ENCODE assay signal across 31 mouse cellular contexts in the genomic region with DNA sequence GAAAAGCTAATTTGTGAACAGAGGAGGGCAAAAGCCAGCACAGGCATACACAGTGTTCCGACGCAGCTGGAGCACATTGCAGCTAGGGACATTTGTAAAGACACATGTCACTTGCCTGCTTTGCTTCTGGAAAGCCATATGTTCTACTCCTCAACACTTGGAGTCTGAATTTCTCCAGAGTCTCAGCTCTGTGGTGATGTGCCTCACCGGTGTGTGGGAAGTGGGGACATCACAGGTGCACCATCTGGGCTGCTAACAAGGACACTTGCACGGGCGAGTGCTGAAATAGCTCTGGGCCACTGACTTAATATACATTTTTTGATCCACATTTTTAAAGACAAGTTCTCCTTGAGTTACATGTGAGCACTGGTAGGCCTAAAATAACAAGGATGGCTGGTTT.
DNase-seq lines count a peak whose midpoint lies in the region; TF ChIP-seq lines count a peak whose summit lies in the region.
"Had no signal": no experiment of that assay in that cellular context is flagged by ENCODE, and none has a peak within 500 bp of the region (broad histone marks: within the 10 kb centered on the region; RNA-seq: fewer than 3 reads in every experiment).

No protein-coding gene starts in this region.

- TF ChIP-seq POLR2A in lung, adult 2 months (IDR thresholded peaks at IDR 0.05; ENCODE audit: borderline replicate concordance, extremely low read depth, low read depth, low read length): no peak

- no peak for TF ChIP-seq CTCF in lung, adult 2 months (IDR thresholded peaks at IDR 0.05; ENCODE audit: insufficient read depth, low read length)

- no peak overlapping the region for H3K4me3 ChIP-seq in lung, adult 2 months (replicated peaks; ENCODE audit: extremely low read depth, low read depth, low read length)
- H3K4me3 ChIP-seq: embryonic facial prominence, embryonic 13.5 days; erythroblast, embryonic 14.5 days; hindbrain, embryonic 10.5 days; hindbrain, embryonic 15.5 days; kidney, embryonic 15.5 days; limb, embryonic 10.5 days; limb, embryonic 15.5 days; liver, embryonic 13.5 days; midbrain, embryonic 13.5 days; neural tube, embryonic 13.5 days; stomach, embryonic 15.5 days had no signal

- peak; percentile 46 to 69 for DNase-seq in frontal cortex, postnatal 36 days (ENCODE audit: low spot score in 2 of 2)
- DNase-seq in frontal cortex, postnatal 25 days (ENCODE audit: low spot score in 2 of 2): no peak
- peak; percentile 71 for DNase-seq in right cerebral cortex, adult 18-20 months
- DNase-seq in right cerebral cortex, postnatal 14 days: no peak
- DNase-seq in left cerebral cortex, adult 9 months (ENCODE audit: low spot score in 2 of 2): peak; percentile 42 to 71
- peak; percentile 58 to 69 for DNase-seq in right cerebral cortex, postnatal 36 days (ENCODE audit: low spot score in 2 of 2)
- no peak for DNase-seq in lung, adult 2 months
- DNase-seq: adrenal gland, postnatal 14 days; cerebellum, adult 11-12 months; cerebellum, adult 9-11 months; embryo, embryonic 11 days; forebrain, postnatal 0 days; gastrocnemius, postnatal 10 days; heart, postnatal 14 days; kidney, adult 11 months; kidney, postnatal 25 days; liver, embryonic 13.5 days; lung, adult 18-20 months; lung, postnatal 10 days; thymus, adult 18-20 months; thymus, postnatal 25 days had no signal

- WGBS in lung, adult 2 months: 86% methylated on average over 5 of the region's 5 CpGs

- H3K4me1 ChIP-seq in lung, adult 2 months (ENCODE audit: control insufficient read depth, insufficient read depth, low read length): no peaks in the 10 kb centered on the region
- H3K4me1 ChIP-seq: embryonic facial prominence, embryonic 13.5 days; hindbrain, embryonic 10.5 days; hindbrain, embryonic 15.5 days; kidney, embryonic 15.5 days; limb, embryonic 10.5 days; limb, embryonic 15.5 days; liver, embryonic 13.5 days; midbrain, embryonic 13.5 days; neural tube, embryonic 13.5 days; stomach, embryonic 15.5 days had no signal

Comparison
In these comparisons a context has a peak if more than half of its experiments do, and no peak if none do; other contexts are left out.
1. DNase-seq: peak in frontal cortex, postnatal 36 days (2 of 2), right cerebral cortex, adult 18-20 months (single experiment), left cerebral cortex, adult 9 months (2 of 2) and right cerebral cortex, postnatal 36 days (2 of 2); none in frontal cortex, postnatal 25 days (0 of 2), right cerebral cortex, postnatal 14 days (single experiment) and lung, adult 2 months (single experiment).